Mouse (Mus musculus) ES-Bruce4 (cell line): ENCODE data around the gene Krt25. TPM values are rescaled to one million over a fixed set of nuclear protein-coding genes. Genes with fewer than 3 reads are reported as not detected.

Source experiments
- H3K27ac ChIP-seq: 2 replicates; pipeline ENCODE4 v1.5.1; 2012; ENCODE audit warnings: low read length, inconsistent platforms; ENCODE audit not compliant: insufficient read depth
- H3K27me3 ChIP-seq: 2 replicates; pipeline ENCODE4 v1.6.1; 2012; ENCODE audit warnings: mild to moderate bottlenecking, low read length, inconsistent platforms; ENCODE audit not compliant: control insufficient read depth, poor library complexity, insufficient read depth, severe bottlenecking
- H3K36me3 ChIP-seq: 2 replicates; pipeline ENCODE4 v1.6.1; 2012; ENCODE audit warnings: inconsistent platforms, mild to moderate bottlenecking, low read length, moderate library complexity; ENCODE audit not compliant: control insufficient read depth, poor library complexity, insufficient read depth, severe bottlenecking
- H3K4me1 ChIP-seq: one replicate; pipeline ENCODE4 v1.8.1; 2011; ENCODE audit warnings: low read length; ENCODE audit not compliant: control insufficient read depth, insufficient read depth
- H3K4me3 ChIP-seq: 2 replicates; pipeline ENCODE4 v1.5.1; 2011; ENCODE audit warnings: low read depth, mild to moderate bottlenecking, low read length
- H3K9ac ChIP-seq: 2 replicates; pipeline ENCODE4 v1.6.1; 2012; ENCODE audit warnings: low read depth, mild to moderate bottlenecking, inconsistent platforms; ENCODE audit not compliant: poor library complexity, severe bottlenecking
- H3K9me3 ChIP-seq: replicated peaks from 2 replicates; pipeline ENCODE4 v1.6.1; 2012; ENCODE audit warnings: mild to moderate bottlenecking, low read length, inconsistent platforms; ENCODE audit not compliant: control insufficient read depth, poor library complexity, insufficient read depth, severe bottlenecking
- CTCF ChIP-seq: IDR thresholded peaks from one replicate; pipeline ENCODE4 v1.8.1; 2011; ENCODE audit warnings: low read depth, low read length
- EP300 ChIP-seq: IDR thresholded peaks from 2 replicates; pipeline ENCODE4 v1.6.1; 2011; ENCODE audit warnings: low read depth, low read length; ENCODE audit not compliant: insufficient read depth
- POLR2A ChIP-seq: IDR thresholded peaks from one replicate; pipeline ENCODE4 v1.8.1; 2011; ENCODE audit warnings: low read length; ENCODE audit not compliant: insufficient read depth
- polyA plus RNA-seq: library from polyadenylated mRNA; stranded (reverse); fragments of >200 nt; gene quantifications from 2 replicates; pipeline ENCODE4 v1.2.4, GENCODE M21; 2011; ENCODE audit warnings: low read depth; ENCODE audit not compliant: missing spikeins, insufficient read depth, insufficient read length

Gene Krt25
- polyA plus RNA-seq, 1 experiment = not detected

- Histone ChIP-seq H3K9me3 (no peaks in the 10 kb centered on the region), H3K4me1 (no peaks in the 10 kb centered on the region), H3K36me3 (no peaks in the 10 kb centered on the region), H3K9ac (no peak overlapping the region), H3K27me3 (no peaks in the 10 kb centered on the region; the same call in 1 of the 2 replicates), H3K27ac (no peak overlapping the region), H3K4me3 (no peak overlapping the region)
- TF ChIP-seq EP300 (no peak), CTCF (no peak), POLR2A (no peak)
Measured at GRCm38 (mm10) chr11:99272721-99273120, 50.0 kb downstream of the Krt25 start.

GRCm38 (mm10) chr11:99269192-99269591, 53.6 kb downstream of the Krt25 start:
- H3K9me3 ChIP-seq = no peaks in the 10 kb centered on the region
- no peak overlapping the region for H3K9ac ChIP-seq
- H3K4me1 ChIP-seq = no peaks in the 10 kb centered on the region
- TF ChIP-seq EP300 (no peak), POLR2A (no peak), CTCF (no peak)
- no peaks in the 10 kb centered on the region; the same call in 1 of the 2 replicates for H3K27me3 ChIP-seq
- no peak overlapping the region for H3K27ac ChIP-seq
- H3K36me3 ChIP-seq = no peaks in the 10 kb centered on the region
- no peak overlapping the region for H3K4me3 ChIP-seq

- no peak overlapping the region for H3K9ac ChIP-seq
- no peaks in the 10 kb centered on the region for H3K4me1 ChIP-seq
- H3K9me3 ChIP-seq = no peaks in the 10 kb centered on the region
- no peaks in the 10 kb centered on the region for H3K36me3 ChIP-seq
- no peaks in the 10 kb centered on the region for H3K27me3 ChIP-seq
- TF ChIP-seq CTCF = no peak
- TF ChIP-seq EP300 = no peak
- TF ChIP-seq POLR2A = no peak
- H3K4me3 ChIP-seq = no peak overlapping the region
- H3K27ac ChIP-seq = no peak overlapping the region
Measured at GRCm38 (mm10) chr11:99265796-99266195, 57.0 kb downstream of the Krt25 start.

Other genes with a start within 250 kb of the Krt25 start
- 12.8 and 13.9 TPM in 2 replicates for gene Tns4, start 233.6 kb downstream of the Krt25 start, polyA plus RNA-seq
- not detected in 2 replicates for gene Ccr7, start 167.9 kb downstream of the Krt25 start, polyA plus RNA-seq
- 159 and 181 TPM in 2 replicates for gene Smarce1, start 91.9 kb downstream of the Krt25 start, polyA plus RNA-seq
- gene Krt222, start 78.9 kb downstream of the Krt25 start, polyA plus RNA-seq = 0.19 TPM in 1 of 2 replicates, not detected in the other
- gene Krt24, start 37.7 kb downstream of the Krt25 start, polyA plus RNA-seq = not detected in 2 replicates
- gene Krt26, start 15.0 kb upstream of the Krt25 start, polyA plus RNA-seq = not detected in 2 replicates
- gene Krt27, start 28.2 kb upstream of the Krt25 start, polyA plus RNA-seq = not detected in 2 replicates
- not detected in 2 replicates for gene Krt28, start 52.0 kb upstream of the Krt25 start, polyA plus RNA-seq
- 4.1 and 7.1 TPM in 2 replicates for gene Krt10, start 66.4 kb upstream of the Krt25 start, polyA plus RNA-seq
- gene Krt12, start 99.3 kb upstream of the Krt25 start, polyA plus RNA-seq = not detected in 2 replicates
- gene Krt20, start 115.2 kb upstream of the Krt25 start, polyA plus RNA-seq = 1.7 and 2.2 TPM in 2 replicates
- gene Krt23, start 170.2 kb upstream of the Krt25 start, polyA plus RNA-seq = not detected in 2 replicates
- gene Krt39, start 198.4 kb upstream of the Krt25 start, polyA plus RNA-seq = not detected in 2 replicates
- gene Krt40, start 220.2 kb upstream of the Krt25 start, polyA plus RNA-seq = not detected in 2 replicates
- not detected in 2 replicates for gene Krtap3-3, start 227.9 kb upstream of the Krt25 start, polyA plus RNA-seq
- not detected in 2 replicates for gene Krtap3-2, start 233.9 kb upstream of the Krt25 start, polyA plus RNA-seq
- gene Gm11939, start 236.5 kb upstream of the Krt25 start, polyA plus RNA-seq = not detected in 2 replicates
- gene Krtap3-1, start 243.7 kb upstream of the Krt25 start, polyA plus RNA-seq = not detected in 2 replicates